Mouse (Mus musculus): ENCODE data around the gene Fsd2.

GRCm38 (mm10) chr7:81563506-81564015, 3.2 kb downstream of the Fsd2 start:
- TF ChIP-seq POLR2A (IDR thresholded peaks at IDR 0.05; ENCODE audit: insufficient read length, low read depth) (no peak), USF1 (IDR thresholded peaks at IDR 0.05; ENCODE audit: low read depth) (no peak), MAX (IDR thresholded peaks at IDR 0.05; ENCODE audit: low read depth) (no peak), TCF12 (IDR thresholded peaks at IDR 0.05; ENCODE audit: insufficient read depth, poor library complexity, severe bottlenecking) (no peak), POLR2AphosphoS2 (IDR thresholded peaks at IDR 0.05; ENCODE audit: insufficient read length, low read depth) (no peak), E2F4 (IDR thresholded peaks at IDR 0.05; ENCODE audit: insufficient read depth) (no peak), CEBPB (IDR thresholded peaks at IDR 0.05; ENCODE audit: insufficient read depth, poor library complexity, severe bottlenecking) (no peak), SRF (IDR thresholded peaks at IDR 0.05; ENCODE audit: control insufficient read depth, insufficient read length, low read depth) (no peak), MYOD1 (IDR thresholded peaks at IDR 0.05; ENCODE audit: control insufficient read depth in 1 of 3, insufficient read length in 2 of 3, low read depth in 2 of 3) (no peak), MYOG (IDR thresholded peaks at IDR 0.05; ENCODE audit: control insufficient read depth in 1 of 3, insufficient read depth in 1 of 3, insufficient read length in 2 of 3, low read depth in 2 of 3) (no peak), TCF3 (IDR thresholded peaks at IDR 0.05; ENCODE audit: insufficient read length, low read depth) (no peak), REST (IDR thresholded peaks at IDR 0.05; ENCODE audit: insufficient read depth, insufficient read length) (no peak)
